Mouse (Mus musculus): ENCODE results near the gene Fbxl13.
"Not testable (repeated sequence)": the region's sequence is repeated elsewhere in the genome, so short reads cannot be mapped to it uniquely, and the experiment has no call there.

Gene Fbxl13

GRCm38 (mm10) chr5:21651885-21652612 is 6.6 kb upstream of the Fbxl13 start:
- DNase-seq, result no peak

DNA sequence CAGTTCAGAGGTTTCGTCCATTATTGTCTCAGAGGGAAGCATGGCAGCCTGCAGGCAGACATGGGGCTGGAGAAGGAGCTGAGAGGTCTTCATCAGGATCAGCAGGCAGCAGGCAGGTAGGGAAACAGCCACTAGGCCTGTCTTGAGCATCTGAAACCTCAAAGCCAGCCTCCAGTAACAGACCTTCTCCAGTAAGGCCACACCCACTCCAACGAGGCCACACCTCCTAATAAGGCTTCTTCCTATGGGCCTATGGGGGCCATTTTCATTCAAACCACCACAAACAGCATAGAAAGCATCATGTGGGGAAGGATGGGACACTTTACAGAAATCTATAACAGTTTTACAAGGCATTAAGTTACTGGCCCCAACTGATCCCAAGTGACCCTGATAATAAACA is 5.3 kb upstream of the Fbxl13 start:
- no peak for DNase-seq

DNA sequence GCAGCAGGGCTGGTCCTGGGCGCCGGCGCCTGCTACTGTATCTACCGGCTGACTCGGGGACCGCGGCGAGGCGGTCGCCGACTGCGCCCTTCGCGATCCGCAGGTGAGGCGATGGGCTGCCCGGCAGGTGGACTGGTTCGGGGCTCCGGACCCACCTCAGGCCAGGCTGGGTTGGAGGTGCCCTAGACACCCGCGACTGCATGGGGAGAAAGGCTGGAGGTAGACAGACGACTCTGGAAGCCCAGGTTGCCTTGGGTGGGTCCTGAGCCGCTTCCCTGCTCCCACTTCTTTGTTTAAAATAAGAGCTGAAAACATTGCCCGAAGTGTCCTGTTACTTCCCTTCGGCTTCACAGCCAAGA is 678 bp upstream of the Fbxl13 start:
- DNase-seq, result no peak

DNA sequence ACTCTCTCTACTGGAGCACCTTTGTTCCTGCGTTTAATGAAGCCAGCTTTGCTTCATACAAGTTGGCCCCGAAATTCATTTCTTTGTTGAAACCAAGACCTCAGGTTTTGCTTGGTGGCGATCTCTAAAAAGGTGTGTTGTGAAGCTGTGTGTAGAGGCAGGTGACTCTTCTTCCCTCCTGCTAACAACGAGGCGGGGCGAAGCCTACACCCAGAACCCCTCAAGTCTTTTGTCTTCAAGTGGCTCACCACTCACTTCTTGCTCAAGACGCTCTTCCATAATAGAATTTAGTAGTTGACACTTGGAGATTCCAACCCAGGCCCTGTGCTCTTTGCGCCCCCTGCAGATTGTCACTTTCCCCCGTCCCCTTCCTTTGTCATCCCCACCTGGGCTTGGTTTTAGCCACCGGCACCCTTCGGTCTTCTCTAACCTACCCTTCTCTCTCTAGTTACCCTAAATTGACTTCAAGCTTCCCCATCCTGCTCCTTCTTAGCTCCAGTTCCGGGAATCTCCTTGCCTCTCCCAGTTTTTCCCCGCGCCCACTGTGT is 469 bp downstream of the Fbxl13 start:
- DNase-seq, result no peak

DNA sequence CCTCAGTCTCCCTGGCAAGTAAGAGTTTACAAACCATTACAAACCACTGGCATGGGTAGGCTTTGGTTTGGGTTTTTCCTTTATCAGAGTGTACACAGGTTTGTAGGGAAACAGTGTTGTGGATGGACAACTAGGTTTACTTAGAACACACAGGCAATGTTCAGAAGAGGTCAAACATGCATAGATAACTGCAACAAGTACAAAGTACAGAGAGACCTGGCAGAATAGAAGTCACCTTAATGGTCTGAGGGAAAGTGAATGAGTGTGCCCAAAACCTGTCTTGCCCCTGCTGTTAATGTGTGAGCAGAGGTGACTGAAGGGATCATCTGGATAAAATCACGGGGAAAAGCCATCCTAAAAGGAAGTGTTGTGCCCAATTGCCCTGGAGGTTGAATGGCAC is 1.8 kb downstream of the Fbxl13 start:
- no peak for DNase-seq

- peak in 1 of 2 experiments; percentile 67 for DNase-seq
Observed at GRCm38 (mm10) chr5:21640961-21641360, 4.5 kb downstream of the Fbxl13 start.

- DNase-seq, result no peak
Observed at GRCm38 (mm10) chr5:21625916-21626315, 19.5 kb downstream of the Fbxl13 start.

DNA sequence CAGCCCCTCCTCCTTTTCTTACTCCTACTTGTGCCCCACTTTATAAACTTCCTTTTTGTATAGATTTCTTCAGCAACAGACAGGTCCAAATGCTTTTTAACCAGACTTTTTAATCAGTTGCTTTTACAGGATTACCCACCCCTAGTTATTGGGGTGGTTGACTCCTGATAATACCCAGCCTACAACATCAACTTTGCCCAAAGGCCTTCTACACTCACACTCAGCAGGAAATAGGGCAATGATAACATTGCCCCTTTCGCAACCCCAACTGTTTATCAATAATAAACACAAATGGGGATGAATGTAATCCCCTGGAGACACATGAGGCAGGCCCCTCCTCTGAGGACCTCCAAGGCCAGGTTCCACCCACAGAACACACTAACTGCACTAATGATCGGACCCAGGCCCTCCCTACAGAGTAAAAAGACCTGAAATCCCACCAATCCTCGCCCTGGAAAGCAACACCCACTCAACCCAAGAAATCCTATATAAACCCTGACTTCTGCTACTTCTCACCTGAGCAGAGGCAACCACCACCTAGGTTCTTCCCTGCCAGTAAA is 28.9 kb downstream of the Fbxl13 start:
- DNase-seq, result no peak

DNA sequence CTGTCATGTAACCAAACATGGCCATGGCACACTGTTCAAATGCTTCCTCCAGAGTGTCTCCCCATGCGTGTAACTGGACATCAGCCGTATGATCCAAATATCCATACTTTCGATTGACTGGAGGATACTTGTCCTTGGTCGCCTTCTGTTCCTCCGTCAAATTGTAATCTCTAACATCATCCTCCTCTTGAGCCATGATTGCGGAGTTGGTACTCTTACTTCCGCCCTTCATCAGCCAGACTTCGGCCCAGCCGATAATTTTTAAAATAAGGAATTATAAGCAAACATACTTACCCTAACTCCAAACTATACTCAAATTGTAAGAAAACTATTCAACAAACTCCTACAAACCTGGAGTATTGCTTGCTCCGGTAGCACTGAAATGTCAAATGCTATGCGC is 31.1 kb downstream of the Fbxl13 start:
- not testable (repeated sequence) for DNase-seq

- DNase-seq, result no peak
Observed at GRCm38 (mm10) chr5:21610996-21611395, 34.4 kb downstream of the Fbxl13 start.

DNA sequence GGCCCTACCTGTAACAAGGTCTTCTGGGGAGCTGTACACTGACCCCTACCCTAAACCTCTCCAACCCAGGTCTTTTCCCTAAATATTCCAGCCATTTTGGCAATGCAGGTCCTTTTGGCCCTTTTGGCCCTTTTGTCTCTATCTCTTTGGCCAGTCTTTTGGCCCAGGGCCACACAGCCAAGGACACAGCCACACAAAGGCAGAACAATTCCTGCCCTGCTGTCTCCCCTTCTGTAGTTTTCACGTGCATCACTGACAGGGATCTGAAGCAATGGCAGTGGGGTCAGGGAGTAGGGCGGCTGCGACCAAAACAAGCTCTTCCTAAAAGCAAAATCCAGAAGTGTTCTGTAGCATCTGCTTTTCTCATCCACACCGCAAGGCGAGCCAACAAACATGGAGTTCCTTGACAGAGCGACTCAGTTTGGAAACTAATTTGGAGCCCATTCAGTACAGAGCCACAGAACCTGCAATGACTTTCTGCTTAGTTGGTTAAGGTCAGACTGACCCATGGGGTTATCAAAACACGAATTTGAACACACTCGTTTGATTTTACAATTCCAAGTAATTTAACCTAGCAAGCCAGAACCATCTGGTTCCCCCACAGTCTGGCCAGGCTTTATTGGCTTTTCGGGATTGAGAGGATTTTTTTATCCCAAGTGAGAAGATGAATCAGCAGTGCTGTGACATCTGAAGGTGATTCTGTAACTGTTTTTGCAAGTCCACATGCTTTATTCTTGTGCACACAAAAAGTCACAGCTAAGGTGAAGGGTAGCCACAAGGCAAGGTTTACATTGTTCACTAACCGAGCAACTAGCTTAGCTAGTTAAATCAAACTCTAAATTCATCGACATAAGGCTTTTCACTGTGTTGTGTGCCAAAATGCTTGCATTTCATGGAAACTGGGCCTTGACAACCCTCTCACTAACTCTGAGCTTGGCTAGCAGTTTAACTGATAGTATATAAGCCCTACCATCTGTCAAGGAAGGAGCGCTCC is 36.8 kb downstream of the Fbxl13 start:
- no peak for DNase-seq

GRCm38 (mm10) chr5:21605936-21606335 is 39.5 kb downstream of the Fbxl13 start:
- no peak for DNase-seq

GRCm38 (mm10) chr5:21599961-21600360 is 45.5 kb downstream of the Fbxl13 start:
- no peak for DNase-seq

DNA sequence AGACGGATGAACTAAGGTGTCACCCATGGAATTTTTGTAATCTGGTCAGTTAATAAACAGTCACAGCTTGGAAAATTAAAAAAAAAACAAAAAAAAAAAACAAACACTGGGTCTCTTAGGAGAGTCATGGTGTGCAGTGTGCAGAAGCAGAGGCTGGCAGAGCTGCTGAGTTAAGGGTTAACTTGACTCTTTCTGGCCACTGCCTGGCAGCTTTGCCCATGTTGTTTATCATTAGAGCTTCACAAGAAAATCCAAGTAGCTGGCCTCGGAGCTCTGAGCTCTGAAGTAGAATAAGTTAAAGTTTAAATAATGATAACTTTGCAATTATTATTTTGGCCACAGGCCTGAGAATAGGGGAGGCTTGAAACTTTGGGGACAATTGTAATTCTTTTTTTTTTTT is 45.9 kb downstream of the Fbxl13 start:
- not testable (repeated sequence) for DNase-seq

- no peak for DNase-seq
Observed at GRCm38 (mm10) chr5:21593201-21593709, 52.2 kb downstream of the Fbxl13 start.

GRCm38 (mm10) chr5:21592106-21592505 is 53.3 kb downstream of the Fbxl13 start:
- DNase-seq, result no peak

GRCm38 (mm10) chr5:21588220-21588619 is 57.2 kb downstream of the Fbxl13 start:
- no peak for DNase-seq

GRCm38 (mm10) chr5:21587683-21588082 is 57.8 kb downstream of the Fbxl13 start:
- DNase-seq, result no peak

DNA sequence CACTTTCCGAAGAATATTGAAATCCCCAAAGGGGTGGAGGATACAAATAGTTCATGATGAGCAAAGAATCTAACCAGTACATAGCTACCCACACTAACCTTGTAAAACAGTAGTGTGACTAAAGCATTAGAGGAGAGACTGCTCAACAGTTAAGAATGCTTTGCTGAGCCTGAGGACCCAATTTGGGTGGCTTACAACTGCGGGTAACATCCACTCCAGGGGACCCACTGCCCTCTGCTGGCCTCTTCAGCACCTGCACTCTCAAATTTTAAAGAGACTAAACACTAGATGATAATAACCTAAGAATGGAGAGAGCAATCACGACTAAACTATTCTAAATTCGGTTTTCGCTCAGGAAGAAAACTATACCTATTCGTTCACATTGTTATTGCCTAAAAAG is 58.7 kb downstream of the Fbxl13 start:
- DNase-seq, result peak in 1 of 2 experiments; percentile 60

DNA sequence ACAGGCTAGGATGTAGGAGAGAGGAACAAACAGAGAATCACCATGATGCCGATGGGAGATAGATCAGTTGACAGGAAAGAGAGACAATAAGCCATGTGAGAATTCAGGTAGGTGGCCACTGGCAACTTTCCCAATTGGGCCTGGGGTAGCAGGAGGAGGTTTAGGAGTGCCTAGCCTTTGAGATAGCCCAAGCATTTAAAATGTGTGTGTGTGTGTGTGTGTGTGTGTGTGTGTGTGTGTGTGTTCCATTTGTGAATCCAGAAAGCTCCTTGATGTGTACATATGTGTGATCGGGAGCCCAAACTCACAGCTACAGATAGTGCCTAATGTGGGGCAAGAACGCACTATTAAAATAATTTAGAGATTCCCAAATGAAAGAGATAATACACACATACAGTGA is 67.3 kb downstream of the Fbxl13 start:
- no peak for DNase-seq

DNA sequence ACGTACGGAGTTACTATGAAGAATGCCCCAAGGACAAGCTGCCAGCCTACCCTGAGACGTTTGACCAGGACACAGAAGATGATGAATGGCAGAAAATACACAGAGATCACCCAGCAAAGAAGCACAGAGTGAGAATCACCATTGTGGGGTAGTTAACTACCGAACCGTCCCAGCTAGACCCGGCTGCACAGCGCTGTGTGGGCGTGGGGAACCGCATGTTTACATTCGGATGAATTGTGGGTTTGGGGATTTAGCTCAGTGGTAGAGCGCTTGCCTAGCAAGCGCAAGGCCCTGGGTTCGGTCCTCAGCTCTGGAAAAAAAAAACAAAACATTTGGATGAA is 70.3 kb downstream of the Fbxl13 start:
- DNase-seq, result no peak

GRCm38 (mm10) chr5:21574386-21575209 is 70.8 kb downstream of the Fbxl13 start:
- DNase-seq, result no peak
